ENCODE assay signal across 26 mouse cellular contexts in genomic region chr2:172276155-172276554, GRCm38 (mm10). TPM values are rescaled to one million over a fixed set of nuclear protein-coding genes. Genes with fewer than 3 reads are reported as not detected.
DNase-seq lines count a peak whose midpoint lies in the region; ATAC-seq and TF ChIP-seq lines count a peak whose summit lies in the region.
"Had no signal": no experiment of that assay in that cellular context is flagged by ENCODE, and none has a peak within 500 bp of the region (broad histone marks: within the 10 kb centered on the region; RNA-seq: fewer than 3 reads in every experiment).

No protein-coding gene starts in this region.

- H3K9me3 ChIP-seq in heart, embryonic 10.5 days = no peaks in the 10 kb centered on the region
- H3K9me3 ChIP-seq in liver, embryonic 11.5 days (ENCODE audit: control insufficient read depth, low read length) = no peaks in the 10 kb centered on the region
- H3K9me3 ChIP-seq: embryonic facial prominence, embryonic 15.5 days; forebrain, embryonic 10.5 days; midbrain, embryonic 13.5 days; stomach, embryonic 15.5 days had no signal

- DNase-seq in heart, embryonic 10.5 days (ENCODE audit: low spot score) = no peak
- no peak for DNase-seq in heart, adult 18-20 months
- no peak for DNase-seq in liver, embryonic 11.5 days (ENCODE audit: low spot score)
- DNase-seq in liver (no peak), Patski (ENCODE audit: low read depth, low spot score) (peak; percentile 31)
- no peak for DNase-seq in left cerebral cortex, adult 11 months (ENCODE audit: low spot score)
- DNase-seq: adrenal gland, postnatal 36 days; cerebellum, adult 9-11 months; gastrocnemius, postnatal 10 days; kidney, adult 11 months; kidney, postnatal 10 days; lung, embryonic 14.5 days; thymus, adult 2 months had no signal

- no peak overlapping the region for H3K9ac ChIP-seq in liver, embryonic 11.5 days (ENCODE audit: low read depth, low read length)
- H3K9ac ChIP-seq: embryonic facial prominence, embryonic 15.5 days; lung, embryonic 14.5 days; midbrain, embryonic 13.5 days; stomach, embryonic 15.5 days had no signal

- CTCF ChIA-PET in Patski (lab: Charles Lee) = no interaction called here

- peak overlapping the region; percentile 13; the same call in 1 of the 2 replicates for H3K27ac ChIP-seq in heart, embryonic 10.5 days
- no peak overlapping the region for H3K27ac ChIP-seq in liver, embryonic 11.5 days (ENCODE audit: low read depth, low read length)
- H3K27ac ChIP-seq: embryonic facial prominence, embryonic 15.5 days; forebrain, embryonic 10.5 days; hindbrain, postnatal 0 days; layer of hippocampus, adult 2 months; left cerebral cortex, adult 2 months; midbrain, embryonic 13.5 days; stomach, embryonic 15.5 days had no signal

- no peak overlapping the region for H3ac ChIP-seq in myocyte (ENCODE audit: control insufficient read depth, insufficient read length)

- in situ Hi-C loops in Patski (cut with MboI; ENCODE audit: low pct_unique_long_range_greater_than_20kb) = no loop called here

- H3K79me2 ChIP-seq in myocyte (ENCODE audit: control insufficient read depth, insufficient read depth) = no peaks in the 10 kb centered on the region

- 22% methylated on average over 5 of the region's 5 CpGs for WGBS in heart, embryonic 10.5 days
- 38% methylated on average over 5 of the region's 5 CpGs for WGBS in liver, embryonic 11.5 days

- H3K36me3 ChIP-seq in heart, embryonic 10.5 days = no peaks in the 10 kb centered on the region
- no peaks in the 10 kb centered on the region for H3K36me3 ChIP-seq in liver, embryonic 11.5 days (ENCODE audit: control insufficient read depth, insufficient read depth, low read length)
- H3K36me3 ChIP-seq in myocyte (ENCODE audit: control insufficient read depth, insufficient read depth) = no peaks in the 10 kb centered on the region
- H3K36me3 ChIP-seq: embryonic facial prominence, embryonic 15.5 days; forebrain, embryonic 10.5 days; midbrain, embryonic 13.5 days; stomach, embryonic 15.5 days had no signal

- no peak for TF ChIP-seq CTCF in Patski (IDR thresholded peaks at IDR 0.05)

- no peaks in the 10 kb centered on the region; the same call in 1 of the 2 replicates for H3K27me3 ChIP-seq in heart, embryonic 10.5 days (ENCODE audit: insufficient read depth, poor library complexity, severe bottlenecking)
- no peaks in the 10 kb centered on the region for H3K27me3 ChIP-seq in liver, embryonic 11.5 days (replicated peaks; ENCODE audit: control insufficient read depth, insufficient read depth, low read length)
- no peaks in the 10 kb centered on the region for H3K27me3 ChIP-seq in Patski
- H3K27me3 ChIP-seq in myocyte (ENCODE audit: control insufficient read depth, insufficient read depth, insufficient read length) = no peaks in the 10 kb centered on the region
- H3K27me3 ChIP-seq: embryonic facial prominence, embryonic 15.5 days; midbrain, embryonic 13.5 days; stomach, embryonic 15.5 days had no signal

- TF ChIP-seq POLR2A in myocyte (IDR thresholded peaks at IDR 0.05; ENCODE audit: insufficient read length, low read depth) = no peak

- peaks cover 23% of the 10 kb centered on the region for H3K4me1 ChIP-seq in heart, embryonic 10.5 days
- peaks cover 4% of the 10 kb centered on the region for H3K4me1 ChIP-seq in liver, embryonic 11.5 days (replicated peaks; ENCODE audit: control insufficient read depth, insufficient read depth, low read length)
- H3K4me1 ChIP-seq: stomach, embryonic 15.5 days had no signal

- no peak overlapping the region for H3K4me2 ChIP-seq in liver, embryonic 11.5 days
- H3K4me2 ChIP-seq in myocyte (ENCODE audit: low read depth) = peak overlapping the region; percentile 14
- H3K4me2 ChIP-seq: embryonic facial prominence, embryonic 15.5 days; lung, embryonic 14.5 days; midbrain, embryonic 13.5 days; stomach, embryonic 15.5 days had no signal

- ATAC-seq in liver, embryonic 11.5 days (replicated peaks; ENCODE audit: low FRiP score) = peak; percentile 43; the same call in 1 of the 2 replicates
- peak; percentile 39 for ATAC-seq in Patski
- no peak for ATAC-seq in cerebellum, adult (ENCODE audit: insufficient number of reproducible peaks, low FRiP score, low TSS enrichment)
- ATAC-seq: hindbrain, postnatal 0 days; midbrain, embryonic 13.5 days had no signal

- no peak overlapping the region for H3K4me3 ChIP-seq in heart, embryonic 10.5 days
- no peak overlapping the region for H3K4me3 ChIP-seq in liver, embryonic 11.5 days (ENCODE audit: low read depth, low read length)
- no peak overlapping the region for H3K4me3 ChIP-seq in myocyte
- H3K4me3 ChIP-seq: embryonic facial prominence, embryonic 15.5 days; forebrain, embryonic 10.5 days; layer of hippocampus, adult 2 months; left cerebral cortex, adult 2 months; midbrain, embryonic 13.5 days; stomach, embryonic 15.5 days had no signal

- POLR2A ChIA-PET in Patski (lab: Charles Lee) = no interaction called here

TF ChIP-seq in myocyte, 11 proteins besides CTCF, POLR2A, EP300 and RAD21:
- TF ChIP-seq TCF3 (IDR thresholded peaks at IDR 0.05; ENCODE audit: insufficient read length, low read depth) (no peak), USF1 (IDR thresholded peaks at IDR 0.05; ENCODE audit: low read depth) (no peak), REST (IDR thresholded peaks at IDR 0.05; ENCODE audit: insufficient read depth, insufficient read length) (no peak), TCF12 (IDR thresholded peaks at IDR 0.05; ENCODE audit: insufficient read depth, poor library complexity, severe bottlenecking) (no peak), SRF (IDR thresholded peaks at IDR 0.05; ENCODE audit: control insufficient read depth, insufficient read length, low read depth) (no peak), MYOD1 (IDR thresholded peaks at IDR 0.05; ENCODE audit: control insufficient read depth in 1 of 3, insufficient read length in 2 of 3, low read depth in 2 of 3) (peak in 2 of 3 experiments; percentile 68 to 75), POLR2AphosphoS2 (IDR thresholded peaks at IDR 0.05; ENCODE audit: insufficient read length, low read depth) (no peak), CEBPB (IDR thresholded peaks at IDR 0.05; ENCODE audit: insufficient read depth, poor library complexity, severe bottlenecking) (no peak), MYOG (IDR thresholded peaks at IDR 0.05; ENCODE audit: control insufficient read depth in 1 of 3, insufficient read depth in 1 of 3, insufficient read length in 2 of 3, low read depth in 2 of 3) (peak in 1 of 3 experiments; percentile 63)

RNA-seq across cellular contexts. Expression of gene Mc3r, which starts 27.9 kb away (rescaled TPM):
- not detected in 2 replicates for polyA plus RNA-seq in heart, embryonic 10.5 days (2016; fragmentation: Nextera tagmentation; extraction: Ambion mirVana)
- total RNA-seq in heart, adult 18-20 months (2021) = not detected
- polyA plus RNA-seq in liver, embryonic 11.5 days (2014; fragmentation: Nextera tagmentation; extraction: Ambion mirVana) = 0.06 and 0.08 TPM in 2 replicates
- polyA plus RNA-seq in Patski (2021) (not detected), myocyte (2012; fragmentation: generic; extraction: Trizol) (not detected)
- total RNA-seq: adrenal gland, postnatal 36 days; gastrocnemius, postnatal 10 days; hematopoietic stem cell, adult 5-6 weeks; layer of hippocampus, adult 2 months; neutrophil, adult 5-6 weeks had no signal
- polyA plus RNA-seq: embryonic facial prominence, embryonic 15.5 days; forebrain, embryonic 10.5 days; limb, embryonic 11.5 days; lung, embryonic 14.5 days; spleen, adult 2 months; stomach, embryonic 15.5 days; thymus, adult 2 months had no signal
